Mouse (Mus musculus) CH12.LX (cell line): ENCODE results near the gene Maml2. TPM values are rescaled to one million over a fixed set of nuclear protein-coding genes. Genes with fewer than 3 reads are reported as not detected.

Source experiments
- DNase-seq: peaks from one replicate; pipeline ENCODE4 v3.0.0-alpha.2; 2013; ENCODE audit errors: extremely low read depth
- H3K27ac ChIP-seq: 2 replicates; pipeline ENCODE4 v1.5.1; 2012; ENCODE audit warnings: low read depth, mild to moderate bottlenecking, control low read depth, moderate library complexity; ENCODE audit not compliant: insufficient read depth
- H3K27me3 ChIP-seq: replicated peaks from 2 replicates; pipeline ENCODE3; 2012; ENCODE audit warnings: inconsistent platforms
- H3K36me3 ChIP-seq, 2 experiments: replicated peaks in 1 of 2; 2 replicates each; pipeline versions ENCODE3 to v1.6.1; 2012; ENCODE audit warnings: inconsistent platforms in 1 of 2, low read length in 1 of 2, mild to moderate bottlenecking in 1 of 2, mixed read lengths in 1 of 2, moderate library complexity in 1 of 2; ENCODE audit not compliant: control insufficient read depth in 1 of 2, insufficient read depth in 1 of 2
- H3K4me1 ChIP-seq, 2 experiments: 2 replicates each; pipeline ENCODE4 v1.6.1; 2012; ENCODE audit warnings: inconsistent platforms in 1 of 2, moderate library complexity in 1 of 2; ENCODE audit not compliant: insufficient read depth in 2 of 2, control insufficient read depth in 1 of 2
- H3K4me2 ChIP-seq: 2 replicates; pipeline ENCODE4 v1.6.1; 2012; ENCODE audit warnings: low read depth, mild to moderate bottlenecking, control low read depth; ENCODE audit not compliant: poor library complexity, insufficient read depth, severe bottlenecking
- H3K4me3 ChIP-seq, 3 experiments: fragments of 150-350 bp in 1 of 3; sonication (generic) in 1 of 3; replicated peaks in 1 of 3; 2 replicates each; pipeline versions ENCODE3 to v1.5.1; 2011 to 2012; ENCODE audit warnings: low read depth in 2 of 3, low read length in 2 of 3, mild to moderate bottlenecking in 2 of 3, moderate library complexity in 2 of 3, control low read depth in 1 of 3, improper control_type of control experiment in 1 of 3, inconsistent platforms in 1 of 3, mixed read lengths in 1 of 3; ENCODE audit not compliant: poor library complexity in 1 of 3
- H3K79me2 ChIP-seq: replicated peaks from 2 replicates; pipeline ENCODE4 v1.6.1; 2012; ENCODE audit warnings: mild to moderate bottlenecking, moderate library complexity; ENCODE audit not compliant: control insufficient read depth, poor library complexity, insufficient read depth, severe bottlenecking; ENCODE audit errors: extremely low read depth
- H3K9ac ChIP-seq: 2 replicates; pipeline ENCODE4 v1.6.1; 2012; ENCODE audit warnings: low read depth, mild to moderate bottlenecking, control low read depth, moderate library complexity; ENCODE audit not compliant: insufficient read depth
- H3K9me3 ChIP-seq: replicated peaks from 2 replicates; pipeline ENCODE3; 2012; ENCODE audit warnings: low read length, inconsistent platforms, mixed read lengths
- CHD2 ChIP-seq: IDR thresholded peaks from 2 replicates; pipeline ENCODE4 v1.6.1; 2011; ENCODE audit warnings: low read length, improper control_type of control experiment
- ETS1 ChIP-seq: conservative IDR thresholded peaks from 2 replicates; pipeline ENCODE4 v1.6.1; 2012; ENCODE audit warnings: low read depth, mild to moderate bottlenecking, inconsistent platforms, low read length, improper control_type of control experiment, moderate library complexity
- IRF4 ChIP-seq: IDR thresholded peaks from 2 replicates; pipeline ENCODE4 v1.6.1; 2014; ENCODE audit warnings: low read depth, mild to moderate bottlenecking, inconsistent platforms, low read length, improper control_type of control experiment
- JUN ChIP-seq: IDR thresholded peaks from 2 replicates; pipeline ENCODE4 v1.6.1; 2011; ENCODE audit warnings: low read depth, mild to moderate bottlenecking, low read length, improper control_type of control experiment, moderate library complexity; ENCODE audit not compliant: insufficient read depth
- NRF1 ChIP-seq: IDR thresholded peaks from 2 replicates; pipeline ENCODE4 v1.6.1; 2014; ENCODE audit warnings: low read depth, mild to moderate bottlenecking, inconsistent platforms, low read length, improper control_type of control experiment, moderate library complexity
- SIN3A ChIP-seq: IDR thresholded peaks from 2 replicates; pipeline ENCODE4 v1.6.1; 2012; ENCODE audit warnings: low read length, improper control_type of control experiment, inconsistent platforms
- USF1 ChIP-seq: IDR thresholded peaks from 2 replicates; pipeline ENCODE4 v1.6.1; 2014; ENCODE audit warnings: low read depth, mild to moderate bottlenecking, inconsistent platforms, low read length, improper control_type of control experiment
- ZC3H11A ChIP-seq: IDR thresholded peaks from 2 replicates; pipeline ENCODE4 v1.6.1; 2012; ENCODE audit warnings: low read depth, mild to moderate bottlenecking, inconsistent platforms, low read length, improper control_type of control experiment
- ZNF384 ChIP-seq: IDR thresholded peaks from 2 replicates; pipeline ENCODE4 v1.6.1; 2012; ENCODE audit warnings: low read depth, low read length, improper control_type of control experiment, inconsistent platforms
- dilution Hi-C: fragments of 300-500 bp; cut with MboI; formaldehyde crosslinking; loops from 2 replicates; pipeline ENCODE4 v1.14.3; 2020; ENCODE audit warnings: low sequenced_read_pairs; ENCODE audit not compliant: extremely low pct_unique_long_range_greater_than_20kb, extremely low pct_ligation_motif_present
- in situ Hi-C: fragments of 300-500 bp; cut with MboI; formaldehyde crosslinking; loops from 3 replicates; pipeline ENCODE4 v1.14.3; 2019; ENCODE audit warnings: low sequenced_read_pairs, low pct_ligation_motif_present, low pct_unique_long_range_greater_than_20kb, mixed read lengths
- polyA plus RNA-seq: library from polyadenylated mRNA; unstranded; fragments of >175 nt; gene quantifications from 2 replicates; pipeline ENCODE4 v1.2.1, GENCODE M21; 2012; ENCODE audit warnings: low read depth; ENCODE audit not compliant: insufficient read length
- total RNA-seq, 2 experiments: library from RNA; depleted of rRNA; stranded (reverse); fragments of 300-350 nt in 1 of 2; fragments of >200 nt in 1 of 2; gene quantifications; 2 replicates each; pipeline ENCODE4 v1.2.3; 2012 to 2014

Gene Maml2
- total and polyA plus RNA-seq, 3 experiments = 5.9 to 9.1 (median 5.9) TPM

DNA sequence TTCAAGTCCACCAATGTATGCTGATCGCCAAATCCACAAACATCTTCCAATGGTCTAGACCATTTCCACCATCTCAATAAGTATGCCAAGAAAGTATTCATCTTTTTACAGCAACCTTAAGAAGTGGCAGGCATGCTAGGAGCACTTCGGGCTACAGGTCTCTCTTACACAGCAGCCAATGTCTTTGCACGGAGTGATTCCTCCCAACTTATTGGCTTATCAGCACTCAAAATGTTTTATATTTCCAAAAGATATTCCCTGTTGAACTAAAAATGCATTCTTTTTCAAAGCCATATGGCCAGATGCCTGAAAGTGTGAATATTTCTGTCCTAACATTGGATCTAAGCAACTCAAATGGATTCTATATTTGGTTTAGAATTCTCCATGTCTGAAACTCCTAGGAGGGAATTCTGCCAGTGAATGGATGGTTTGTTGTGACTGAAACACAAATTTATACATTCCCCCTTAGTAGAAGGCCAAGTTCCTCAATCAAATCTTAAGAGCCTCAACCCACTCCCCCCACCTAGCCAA, 326.2 kb downstream of the Maml2 start:
- in situ Hi-C loops = no loop called here
- Histone ChIP-seq H3K27ac (no peak overlapping the region), H3K9ac (no peak overlapping the region)
- dilution Hi-C loops = no loop called here
- TF ChIP-seq ETS1 (no peak), IRF4 (no peak), CHD2 (no peak), JUN (no peak), SIN3A (no peak), ZNF384 (no peak), USF1 (no peak), ZC3H11A (no peak)
- TF ChIP-seq, all 38 proteins: peak for 0
- no peak for DNase-seq
- no peak overlapping the region for H3K4me3 ChIP-seq
- no peaks in the 10 kb centered on the region for H3K27me3 ChIP-seq
- peaks cover 13 to 30% of the 10 kb centered on the region in 2 experiments for H3K36me3 ChIP-seq
- H3K79me2 ChIP-seq = no peaks in the 10 kb centered on the region
- H3K4me2 ChIP-seq = no peak overlapping the region
- no peaks in the 10 kb centered on the region for H3K4me1 ChIP-seq
- H3K9me3 ChIP-seq = no peaks in the 10 kb centered on the region

GRCm38 (mm10) chr9:13624780-13625179, 327.0 kb downstream of the Maml2 start:
- Histone ChIP-seq H3K27me3 (no peaks in the 10 kb centered on the region), H3K4me2 (no peak overlapping the region), H3K9ac (no peak overlapping the region), H3K79me2 (no peaks in the 10 kb centered on the region), H3K36me3 (peaks cover 13 to 30% of the 10 kb centered on the region in 2 experiments), H3K4me3 (no peak overlapping the region), H3K9me3 (no peaks in the 10 kb centered on the region), H3K4me1 (no peaks in the 10 kb centered on the region), H3K27ac (no peak overlapping the region)
- dilution Hi-C loops = no loop called here
- no peak for DNase-seq
- in situ Hi-C loops = no loop called here
- TF ChIP-seq NRF1 = no peak

GRCm38 (mm10) chr9:13625215-13625614, 327.5 kb downstream of the Maml2 start:
- Histone ChIP-seq H3K27ac (no peak overlapping the region), H3K79me2 (no peaks in the 10 kb centered on the region), H3K9me3 (no peaks in the 10 kb centered on the region), H3K4me3 (no peak overlapping the region), H3K4me2 (no peak overlapping the region), H3K9ac (no peak overlapping the region), H3K4me1 (no peaks in the 10 kb centered on the region), H3K27me3 (no peaks in the 10 kb centered on the region), H3K36me3 (peaks cover 12 to 28% of the 10 kb centered on the region in 2 experiments)
- in situ Hi-C loops (no loop called here), dilution Hi-C loops (no loop called here)
- no peak for DNase-seq
- TF ChIP-seq IRF4 (no peak), USF1 (no peak)
